Comparison of ENCODE assay signal across 8 mouse cellular contexts in the genomic region with DNA sequence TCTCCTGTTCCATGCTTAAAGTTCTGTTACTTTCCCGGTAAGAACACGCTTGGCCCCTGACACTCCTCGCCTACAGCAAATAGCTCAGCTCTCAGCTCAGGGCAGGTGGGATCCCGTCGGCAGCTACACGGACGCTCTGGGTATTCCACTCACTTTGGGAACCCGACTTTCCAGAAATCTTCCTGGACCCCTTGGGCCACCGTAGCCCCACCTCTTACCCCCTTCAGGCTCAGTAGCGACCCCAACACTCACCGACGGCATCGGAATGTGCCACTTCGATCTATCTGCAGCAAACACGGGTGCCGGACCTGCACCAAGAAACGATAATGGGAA. TPM values are rescaled to one million over a fixed set of nuclear protein-coding genes. Genes with fewer than 3 reads are reported as not detected.
A peak's percentile ranks its signal among the peaks of the same experiment; 100 is the strongest.
DNase-seq lines count a peak whose midpoint lies in the region; ATAC-seq and TF ChIP-seq lines count a peak whose summit lies in the region.

Gene Ganc, plus strand, starts transcription at position 244 of the 333 bp plus-strand sequence.

- TF ChIP-seq EP300 in liver, postnatal 0 days (IDR thresholded peaks at IDR 0.05; ENCODE audit: low read depth) = no peak

- H3K4me1 ChIP-seq in kidney, postnatal 0 days (replicated peaks; ENCODE audit: insufficient read depth, low read length) = peaks cover 5% of the 10 kb centered on the region; the same call in 1 of the 2 replicates
- H3K4me1 ChIP-seq in forebrain, embryonic 14.5 days (ENCODE audit: control insufficient read depth, insufficient read depth, low read length) = peaks cover 13% of the 10 kb centered on the region
- H3K4me1 ChIP-seq in hindbrain, embryonic 12.5 days = peaks cover 14% of the 10 kb centered on the region
- H3K4me1 ChIP-seq in liver, postnatal 0 days (ENCODE audit: insufficient read depth) = peaks cover 16% of the 10 kb centered on the region

- H3K4me3 ChIP-seq in kidney, postnatal 0 days (replicated peaks; ENCODE audit: low read depth, low read length) = peak within 1 kb of the TSS; percentile 80
- peak within 1 kb of the TSS; percentile 79 for H3K4me3 ChIP-seq in forebrain, embryonic 14.5 days (ENCODE audit: low read depth, low read length)
- H3K4me3 ChIP-seq in hindbrain, embryonic 12.5 days = peak within 1 kb of the TSS; percentile 75
- H3K4me3 ChIP-seq in liver, postnatal 0 days (ENCODE audit: low read depth, low read length) = peak within 1 kb of the TSS; percentile 76

- H3K4me2 ChIP-seq in kidney, postnatal 0 days (ENCODE audit: low read length) = peak within 1 kb of the TSS; percentile 75
- peak within 1 kb of the TSS; percentile 88 for H3K4me2 ChIP-seq in forebrain, embryonic 14.5 days (ENCODE audit: low read length)
- peak within 1 kb of the TSS; percentile 84 for H3K4me2 ChIP-seq in hindbrain, embryonic 12.5 days (replicated peaks)
- peak within 1 kb of the TSS; percentile 73 for H3K4me2 ChIP-seq in liver, postnatal 0 days (ENCODE audit: low read depth, low read length)

- TF ChIP-seq CTCF in kidney, postnatal 0 days (IDR thresholded peaks at IDR 0.05; ENCODE audit: low read depth) = no peak
- 0 out of 2 replicates have a peak, but pooled peaks have one; percentile 7 for TF ChIP-seq CTCF in liver, postnatal 0 days (IDR thresholded peaks at IDR 0.05; ENCODE audit: low read depth)

- ATAC-seq in kidney, postnatal 0 days (replicated peaks; ENCODE audit: low FRiP score, low read depth) = peak; percentile 80
- ATAC-seq in forebrain, embryonic 14.5 days = peak; percentile 81
- ATAC-seq in hindbrain, embryonic 12.5 days (ENCODE audit: low FRiP score) = peak; percentile 90
- peak; percentile 59 for ATAC-seq in liver, postnatal 0 days

- WGBS in kidney, postnatal 0 days = 0% methylated on average over 17 of the region's 17 CpGs
- under 1% methylated on average over 17 of the region's 17 CpGs for WGBS in forebrain, embryonic 14.5 days
- under 1% methylated on average over 17 of the region's 17 CpGs for WGBS in hindbrain, embryonic 12.5 days
- 0% methylated on average over 17 of the region's 17 CpGs for WGBS in liver, postnatal 0 days (ENCODE audit: insufficient replicate concordance)

- no peak for DNase-seq in kidney, postnatal 0 days (ENCODE audit: low spot score)
- no peak for DNase-seq in kidney, postnatal 25 days
- peak; percentile 90 for DNase-seq in R1 (ENCODE audit: low read depth, low spot score)
- no peak for DNase-seq in forebrain, embryonic 14.5 days (ENCODE audit: low spot score)
- no peak for DNase-seq in liver, postnatal 0 days
- no peak for DNase-seq in right cerebral cortex, postnatal 10 days (ENCODE audit: low spot score in 2 of 2)
- no peak for DNase-seq in thymus, adult 18-20 months

- H3K27ac ChIP-seq in kidney, postnatal 0 days = peak within 1 kb of the TSS; percentile 98
- H3K27ac ChIP-seq in forebrain, embryonic 14.5 days (ENCODE audit: low read depth, low read length) = peak within 1 kb of the TSS; percentile 81
- peak within 1 kb of the TSS; percentile 92 for H3K27ac ChIP-seq in hindbrain, embryonic 12.5 days
- peak within 1 kb of the TSS; percentile 99 for H3K27ac ChIP-seq in liver, postnatal 0 days (ENCODE audit: low read depth)

- 0 out of 2 replicates have a peak, but pooled peaks cover 4% of the 10 kb centered on the region for H3K36me3 ChIP-seq in kidney, postnatal 0 days (ENCODE audit: insufficient read depth, low read length)
- H3K36me3 ChIP-seq in forebrain, embryonic 14.5 days (ENCODE audit: control insufficient read depth, insufficient read depth, low read length) = 0 out of 2 replicates have a peak, but pooled peaks cover 4% of the 10 kb centered on the region
- H3K36me3 ChIP-seq in hindbrain, embryonic 12.5 days = no peaks in the 10 kb centered on the region; the same call in 1 of the 2 replicates
- H3K36me3 ChIP-seq in liver, postnatal 0 days (replicated peaks; ENCODE audit: insufficient read depth, low read length) = peaks cover 4% of the 10 kb centered on the region; the same call in 1 of the 2 replicates

- no peaks in the 10 kb centered on the region; the same call in 1 of the 2 replicates for H3K9me3 ChIP-seq in kidney, postnatal 0 days (replicated peaks; ENCODE audit: low read length)
- no peaks in the 10 kb centered on the region for H3K9me3 ChIP-seq in forebrain, embryonic 14.5 days (replicated peaks; ENCODE audit: control insufficient read depth, low read length)
- no peaks in the 10 kb centered on the region for H3K9me3 ChIP-seq in hindbrain, embryonic 12.5 days (replicated peaks)
- no peaks in the 10 kb centered on the region for H3K9me3 ChIP-seq in liver, postnatal 0 days (ENCODE audit: low read length)

- H3K9ac ChIP-seq in kidney, postnatal 0 days (ENCODE audit: low read depth, low read length) = peak within 1 kb of the TSS; percentile 74
- H3K9ac ChIP-seq in forebrain, embryonic 14.5 days (ENCODE audit: low read length) = peak within 1 kb of the TSS; percentile 80
- H3K9ac ChIP-seq in hindbrain, embryonic 12.5 days = peak within 1 kb of the TSS; percentile 71
- peak within 1 kb of the TSS; percentile 80 for H3K9ac ChIP-seq in liver, postnatal 0 days (replicated peaks)

- H3K27me3 ChIP-seq in kidney, postnatal 0 days (ENCODE audit: insufficient read depth, low read length) = no peaks in the 10 kb centered on the region
- H3K27me3 ChIP-seq in forebrain, embryonic 14.5 days (replicated peaks; ENCODE audit: control insufficient read depth, insufficient read depth, low read length) = no peaks in the 10 kb centered on the region
- H3K27me3 ChIP-seq in hindbrain, embryonic 12.5 days = no peaks in the 10 kb centered on the region
- no peaks in the 10 kb centered on the region for H3K27me3 ChIP-seq in liver, postnatal 0 days (ENCODE audit: insufficient read depth, low read length)

RNA-seq across cellular contexts. Expression of gene Ganc, which starts in this region (rescaled TPM):
- polyA plus RNA-seq in kidney, postnatal 0 days (2015; fragmentation: Nextera tagmentation; extraction: Ambion mirVana) = 13.5 and 13.7 TPM in 2 replicates
- polyA plus RNA-seq in forebrain, embryonic 14.5 days (2014; fragmentation: Nextera tagmentation; extraction: Ambion mirVana) = 6.3 and 9.4 TPM in 2 replicates
- polyA plus RNA-seq in hindbrain, embryonic 12.5 days (2016; fragmentation: Nextera tagmentation; extraction: Ambion mirVana) = 9.0 and 10.1 TPM in 2 replicates
- polyA plus RNA-seq in liver, postnatal 0 days (2015; fragmentation: Nextera tagmentation; extraction: Ambion mirVana) = 6.8 and 8.2 TPM in 2 replicates
